Mouse (Mus musculus): ENCODE results near the gene Abr.

The Abr gene

GRCm38 (mm10) chr11:76459489-76459888, 162.6 kb downstream of the Abr start:
- no peak for DNase-seq (ENCODE audit: low spot score in 2 of 2)

- no peak for DNase-seq (ENCODE audit: low spot score in 2 of 2)
Observed at GRCm38 (mm10) chr11:76458730-76459129, 163.4 kb downstream of the Abr start.

- no peak for DNase-seq (ENCODE audit: low spot score in 2 of 2)
Observed at GRCm38 (mm10) chr11:76456897-76457296, 165.2 kb downstream of the Abr start.

- DNase-seq (ENCODE audit: low spot score in 2 of 2), result peak in 1 of 2 experiments; percentile 89
Observed at GRCm38 (mm10) chr11:76456233-76456632, 165.9 kb downstream of the Abr start.

GRCm38 (mm10) chr11:76454492-76454891, 167.6 kb downstream of the Abr start:
- DNase-seq (ENCODE audit: low spot score in 2 of 2), result peak in 1 of 2 experiments; percentile 73

- peak in 1 of 2 experiments; percentile 39 for DNase-seq (ENCODE audit: low spot score in 2 of 2)
Observed at GRCm38 (mm10) chr11:76450202-76450561, 171.9 kb downstream of the Abr start.

- DNase-seq (ENCODE audit: low spot score in 2 of 2), result peak; percentile 58 to 84
Observed at GRCm38 (mm10) chr11:76449520-76450201, 172.5 kb downstream of the Abr start.

GRCm38 (mm10) chr11:76446251-76446650, 175.9 kb downstream of the Abr start:
- DNase-seq (ENCODE audit: low spot score in 2 of 2), result no peak

GRCm38 (mm10) chr11:76445459-76445858, 176.7 kb downstream of the Abr start:
- DNase-seq (ENCODE audit: low spot score in 2 of 2), result no peak

GRCm38 (mm10) chr11:76439666-76440065, 182.4 kb downstream of the Abr start:
- DNase-seq (ENCODE audit: low spot score in 2 of 2), result peak in 1 of 2 experiments; percentile 64

- peak in 1 of 2 experiments; percentile 46 for DNase-seq (ENCODE audit: low spot score in 2 of 2)
Observed at GRCm38 (mm10) chr11:76436864-76437437, 185.2 kb downstream of the Abr start.

- no peak for DNase-seq (ENCODE audit: low spot score in 2 of 2)
Observed at GRCm38 (mm10) chr11:76436009-76436408, 186.1 kb downstream of the Abr start.

GRCm38 (mm10) chr11:76429966-76430631, 192.0 kb downstream of the Abr start:
- DNase-seq (ENCODE audit: low spot score in 2 of 2), result no peak

GRCm38 (mm10) chr11:76429556-76429955, 192.6 kb downstream of the Abr start:
- no peak for DNase-seq (ENCODE audit: low spot score in 2 of 2)

GRCm38 (mm10) chr11:76429046-76429445, 193.1 kb downstream of the Abr start:
- DNase-seq (ENCODE audit: low spot score in 2 of 2), result no peak

- DNase-seq (ENCODE audit: low spot score in 2 of 2), result peak in 1 of 2 experiments; percentile 38
Observed at GRCm38 (mm10) chr11:76427781-76428180, 194.3 kb downstream of the Abr start.

GRCm38 (mm10) chr11:76425749-76426148, 196.4 kb downstream of the Abr start:
- no peak for DNase-seq (ENCODE audit: low spot score in 2 of 2)

GRCm38 (mm10) chr11:76420896-76421295, 201.2 kb downstream of the Abr start:
- DNase-seq (ENCODE audit: low spot score in 2 of 2), result no peak

GRCm38 (mm10) chr11:76419179-76419578, 202.9 kb downstream of the Abr start:
- DNase-seq (ENCODE audit: low spot score in 2 of 2), result no peak

- peak in 1 of 2 experiments; percentile 65 for DNase-seq (ENCODE audit: low spot score in 2 of 2)
Observed at GRCm38 (mm10) chr11:76418423-76418822, 203.7 kb downstream of the Abr start.

GRCm38 (mm10) chr11:76415985-76416384, 206.1 kb downstream of the Abr start:
- no peak for DNase-seq (ENCODE audit: low spot score in 2 of 2)

GRCm38 (mm10) chr11:76415001-76415400, 207.1 kb downstream of the Abr start:
- no peak for DNase-seq (ENCODE audit: low spot score in 2 of 2)

- no peak for DNase-seq (ENCODE audit: low spot score in 2 of 2)
Observed at GRCm38 (mm10) chr11:76413202-76413601, 208.9 kb downstream of the Abr start.
